Mouse (Mus musculus) kidney, embryonic 14.5 days (tissue): Measurements from ENCODE around the gene Fam198b. TPM values are rescaled to one million over a fixed set of nuclear protein-coding genes. Genes with fewer than 3 reads are reported as not detected.

Experiments
- ATAC-seq: fragments of 200-750 bp; cut with Nextera tagmentation; 2 replicates; pipeline ENCODE4 v1.8.0; 2017; ENCODE audit warnings: moderate number of reproducible peaks, mild to moderate bottlenecking, moderate TSS enrichment, moderate library complexity; ENCODE audit not compliant: low FRiP score, low TSS enrichment
- H3K27ac ChIP-seq: fragments of 300-500 bp; sonication (generic); 2 replicates; pipeline ENCODE4 v1.5.1; 2014; ENCODE audit warnings: low read depth, mild to moderate bottlenecking, low read length, moderate library complexity, mixed read lengths
- H3K27me3 ChIP-seq: fragments of 300-500 bp; sonication (generic); 2 replicates; pipeline ENCODE4 v1.6.1; 2014; ENCODE audit warnings: mild to moderate bottlenecking, low read length; ENCODE audit not compliant: control insufficient read depth, insufficient read depth
- H3K36me3 ChIP-seq: fragments of 300-500 bp; sonication (generic); 2 replicates; pipeline ENCODE4 v1.6.1; 2014; ENCODE audit warnings: low read length, mixed read lengths; ENCODE audit not compliant: control insufficient read depth, insufficient read depth
- H3K4me1 ChIP-seq: fragments of 300-500 bp; sonication (generic); 2 replicates; pipeline ENCODE4 v1.6.1; 2014; ENCODE audit warnings: low read length, mixed read lengths; ENCODE audit not compliant: control insufficient read depth, insufficient read depth
- H3K4me2 ChIP-seq: fragments of 300-500 bp; sonication (generic); replicated peaks from 2 replicates; pipeline ENCODE4 v1.6.1; 2014; ENCODE audit warnings: low read depth, mild to moderate bottlenecking, low read length
- H3K4me3 ChIP-seq: fragments of 300-500 bp; sonication (generic); 2 replicates; pipeline ENCODE4 v1.5.1; 2014; ENCODE audit warnings: mild to moderate bottlenecking, low read length
- H3K9ac ChIP-seq: fragments of 300-500 bp; sonication (generic); 2 replicates; pipeline ENCODE4 v1.6.1; 2014; ENCODE audit warnings: low read depth, mild to moderate bottlenecking, low read length, moderate library complexity
- H3K9me3 ChIP-seq: fragments of 300-500 bp; sonication (generic); 2 replicates; pipeline ENCODE4 v1.6.1; 2016; ENCODE audit warnings: low read length; ENCODE audit not compliant: control insufficient read depth
- WGBS: fragments of 180-500 bp; shearing (Covaris S2); extraction: QIAGEN DNeasy Blood & Tissue Kit; methylation state at CpG from one replicate; pipeline ENCODE4 v1.1.7; 2014; 5-methylcytosine and 5-hydroxymethylcytosine counted together
- polyA plus RNA-seq: library from polyadenylated mRNA; unstranded; fragments of >200 nt; fragmentation: Nextera tagmentation; extraction: Ambion mirVana; gene quantifications from 2 replicates; pipeline ENCODE4 v1.2.1, GENCODE M21; 2014

Fam198b gene
- polyA plus RNA-seq, 1 experiment from 2014 or later: 10.7 TPM

DNA sequence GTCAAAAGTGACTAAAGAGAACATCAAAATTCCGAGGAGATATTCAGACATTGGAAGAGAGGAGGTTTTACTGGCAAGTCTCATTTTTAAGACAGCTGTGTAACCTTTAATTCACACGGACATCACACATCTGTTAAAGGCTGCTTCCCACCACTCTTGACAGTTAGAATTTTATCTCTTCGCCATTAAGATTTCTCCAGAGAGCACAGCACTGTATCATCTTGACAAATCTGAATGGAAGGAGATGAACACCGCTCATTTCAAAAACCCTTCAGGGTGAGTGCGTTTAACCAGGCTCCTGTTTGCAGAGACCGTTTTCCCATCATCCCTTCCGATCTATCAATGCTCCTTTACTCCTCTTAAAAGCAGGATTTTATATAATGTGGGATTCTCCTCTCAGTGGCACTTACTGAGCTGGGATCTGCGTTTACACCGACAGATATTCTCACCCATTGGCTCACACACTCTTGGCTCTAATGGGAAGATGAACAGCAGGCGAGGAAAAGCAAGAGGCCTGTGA is 20.0 kb downstream of the Fam198b start:
- Histone ChIP-seq H3K4me1 (no peaks in the 10 kb centered on the region; the same call in 1 of the 2 replicates), H3K9ac (no peak overlapping the region), H3K4me2 (no peak overlapping the region), H3K27me3 (no peaks in the 10 kb centered on the region), H3K27ac (no peak overlapping the region; the same call in 1 of the 2 replicates), H3K9me3 (no peaks in the 10 kb centered on the region), H3K36me3 (no peaks in the 10 kb centered on the region), H3K4me3 (no peak overlapping the region)
- no peak for ATAC-seq
- WGBS: 64% methylated on average over 10 of the region's 10 CpGs

DNA sequence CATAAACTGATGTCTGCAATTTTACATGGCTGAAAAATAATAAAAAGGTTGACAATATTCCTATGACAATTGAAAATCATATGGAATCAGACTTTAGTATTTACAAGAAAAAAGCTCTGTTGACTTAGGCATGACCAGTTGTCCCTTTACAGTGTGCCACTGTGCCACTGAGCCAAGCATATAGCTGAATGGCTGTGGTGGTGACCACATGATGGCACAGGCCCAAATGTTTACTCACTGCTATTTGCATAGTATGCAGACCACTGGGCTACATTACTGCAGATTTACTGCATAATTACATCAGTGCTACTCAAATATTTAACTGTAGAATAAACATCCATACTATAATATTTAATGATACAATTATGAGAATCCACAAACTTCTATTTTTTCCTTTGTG is 21.1 kb downstream of the Fam198b start:
- H3K9ac ChIP-seq: no peak overlapping the region

DNA sequence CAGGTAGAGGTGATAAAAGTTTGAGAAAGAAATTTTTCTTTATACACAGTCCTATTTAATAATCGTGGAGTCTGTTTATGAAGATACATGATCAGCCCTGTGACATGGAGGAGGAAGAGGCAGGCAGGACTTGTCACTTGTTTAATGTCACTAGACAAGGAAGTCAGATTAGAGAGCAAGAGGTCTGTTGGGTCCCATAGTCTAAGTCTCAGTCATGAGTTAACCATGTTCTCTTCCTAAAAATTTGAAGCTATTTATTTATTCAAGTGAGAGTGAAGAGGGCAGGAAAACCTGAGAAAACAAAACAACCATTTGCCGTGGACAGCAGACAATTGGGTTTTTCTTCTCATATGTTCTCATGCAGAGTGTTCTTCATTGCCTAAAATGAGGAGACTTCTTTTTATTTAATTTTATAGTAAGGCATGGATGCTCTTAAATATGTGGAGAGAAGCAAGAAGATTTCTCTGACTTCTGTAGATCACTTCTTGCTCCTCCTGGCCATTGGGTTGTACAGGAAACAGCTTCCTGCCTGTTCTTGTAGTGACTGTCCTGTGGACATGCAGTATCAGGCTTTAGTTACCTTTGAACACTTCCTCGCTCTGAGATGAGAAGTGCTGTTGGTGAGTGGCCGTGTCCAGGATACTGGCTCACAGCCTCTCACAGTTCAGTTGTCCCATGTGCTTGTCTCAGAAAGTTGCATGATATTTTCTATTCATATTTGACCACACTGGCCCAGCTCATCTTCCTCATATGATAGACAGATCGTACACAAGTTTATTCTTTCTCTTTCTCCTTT is 22.1 kb downstream of the Fam198b start:
- no peak for ATAC-seq
- H3K27me3 ChIP-seq: no peaks in the 10 kb centered on the region
- no peaks in the 10 kb centered on the region for H3K9me3 ChIP-seq
- 76% methylated on average over 5 of the region's 5 CpGs for WGBS
- no peaks in the 10 kb centered on the region for H3K36me3 ChIP-seq
- no peak overlapping the region for H3K9ac ChIP-seq
- H3K4me3 ChIP-seq: no peak overlapping the region
- H3K4me2 ChIP-seq: no peak overlapping the region
- no peak overlapping the region for H3K27ac ChIP-seq
- H3K4me1 ChIP-seq: no peaks in the 10 kb centered on the region; the same call in 1 of the 2 replicates

More for the DNA sequence above, 21.1 kb downstream of the Fam198b start:
- ATAC-seq: no peak
- Histone ChIP-seq H3K36me3 (no peaks in the 10 kb centered on the region), H3K4me2 (no peak overlapping the region), H3K9me3 (no peaks in the 10 kb centered on the region), H3K4me1 (no peaks in the 10 kb centered on the region; the same call in 1 of the 2 replicates), H3K27me3 (no peaks in the 10 kb centered on the region), H3K4me3 (no peak overlapping the region), H3K27ac (no peak overlapping the region)

DNA sequence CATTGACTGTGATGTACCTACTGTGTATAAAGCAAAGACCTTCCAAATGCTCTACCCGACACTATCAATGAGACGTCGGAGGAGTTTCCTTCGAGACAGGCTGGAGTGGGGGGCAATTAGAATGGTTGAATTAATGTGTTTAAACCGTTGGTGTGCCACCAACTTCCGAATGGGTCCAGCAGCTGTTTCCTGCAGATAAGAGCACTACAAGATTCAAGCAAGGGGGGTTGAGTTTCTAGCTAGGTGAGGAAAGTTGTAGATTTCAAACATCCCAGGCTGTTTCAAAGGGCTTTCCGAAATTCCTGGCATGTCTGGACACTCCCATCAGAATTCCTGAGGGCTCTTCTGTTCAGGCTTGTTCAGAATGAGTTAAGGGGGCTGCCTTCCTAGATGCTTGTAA is 22.9 kb downstream of the Fam198b start:
- 53% methylated on average over 7 of the region's 7 CpGs for WGBS

GRCm38 (mm10) chr3:79910375-79911141 is 26.2 kb downstream of the Fam198b start:
- Histone ChIP-seq H3K4me3 (no peak overlapping the region), H3K9me3 (no peaks in the 10 kb centered on the region), H3K36me3 (no peaks in the 10 kb centered on the region), H3K27ac (no peak overlapping the region), H3K4me2 (no peak overlapping the region), H3K9ac (no peak overlapping the region), H3K4me1 (no peaks in the 10 kb centered on the region), H3K27me3 (no peaks in the 10 kb centered on the region)
- ATAC-seq: no peak
- 77% methylated on average over 10 of the region's 10 CpGs for WGBS

More for the DNA sequence above, 22.9 kb downstream of the Fam198b start:
- Histone ChIP-seq H3K4me3 (no peak overlapping the region), H3K27me3 (no peaks in the 10 kb centered on the region), H3K4me2 (no peak overlapping the region), H3K4me1 (no peaks in the 10 kb centered on the region; the same call in 1 of the 2 replicates), H3K9me3 (no peaks in the 10 kb centered on the region), H3K9ac (no peak overlapping the region), H3K36me3 (no peaks in the 10 kb centered on the region), H3K27ac (no peak overlapping the region)
- ATAC-seq: no peak

DNA sequence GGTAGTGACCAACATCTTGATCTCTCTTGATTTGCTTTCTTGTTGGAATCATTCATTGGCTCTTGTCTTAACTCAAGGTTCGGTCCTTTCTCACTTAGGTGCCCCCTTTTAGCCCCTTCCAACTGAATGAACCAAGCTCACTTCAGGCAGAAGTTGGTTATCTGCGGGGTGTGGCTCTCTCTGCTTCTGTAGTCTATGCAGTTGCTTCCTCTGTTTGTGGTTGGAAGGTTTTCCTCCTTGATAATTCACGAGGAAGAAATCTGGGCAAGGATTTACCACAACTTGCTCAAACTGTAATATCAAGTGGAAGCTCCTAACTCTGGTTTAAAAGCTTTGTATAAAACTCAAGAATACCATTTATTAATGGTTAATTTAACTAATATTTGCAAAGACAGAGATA is 26.8 kb downstream of the Fam198b start:
- H3K4me1 ChIP-seq: no peaks in the 10 kb centered on the region
- H3K27ac ChIP-seq: no peak overlapping the region
- no peak overlapping the region for H3K4me3 ChIP-seq
- WGBS: 84% methylated on average over 3 of the region's 3 CpGs
- no peaks in the 10 kb centered on the region for H3K27me3 ChIP-seq
- H3K4me2 ChIP-seq: no peak overlapping the region
- H3K36me3 ChIP-seq: no peaks in the 10 kb centered on the region
- H3K9ac ChIP-seq: no peak overlapping the region
- no peak for ATAC-seq
- H3K9me3 ChIP-seq: no peaks in the 10 kb centered on the region

DNA sequence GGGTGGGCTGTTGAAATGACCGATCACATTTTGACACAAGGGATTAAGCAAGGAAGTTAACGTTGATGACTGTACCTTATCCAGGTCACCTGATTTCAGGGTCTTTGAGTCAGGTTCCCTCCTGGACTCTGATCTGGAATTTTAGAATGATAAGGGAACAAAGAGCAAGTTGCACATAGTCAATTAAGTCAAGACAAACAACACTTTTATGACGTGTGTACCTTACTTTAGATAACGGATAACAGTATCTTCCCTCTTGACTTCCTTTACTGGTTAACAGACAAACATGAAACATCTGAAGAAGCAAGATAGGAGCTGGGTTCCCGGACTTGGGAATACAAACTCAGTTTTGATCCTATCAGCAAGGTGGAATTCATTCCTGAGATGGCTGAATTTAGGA is 29.7 kb downstream of the Fam198b start:
- H3K36me3 ChIP-seq: no peaks in the 10 kb centered on the region
- no peaks in the 10 kb centered on the region for H3K4me1 ChIP-seq
- no peak overlapping the region for H3K4me2 ChIP-seq
- H3K9ac ChIP-seq: no peak overlapping the region
- 86% methylated on average over 5 of the region's 5 CpGs for WGBS
- no peak overlapping the region for H3K4me3 ChIP-seq
- no peaks in the 10 kb centered on the region for H3K27me3 ChIP-seq
- ATAC-seq: no peak
- H3K27ac ChIP-seq: no peak overlapping the region
- H3K9me3 ChIP-seq: no peaks in the 10 kb centered on the region

GRCm38 (mm10) chr3:79916185-79916584 is 31.9 kb downstream of the Fam198b start:
- Histone ChIP-seq H3K4me3 (no peak overlapping the region), H3K9me3 (no peaks in the 10 kb centered on the region), H3K4me1 (no peaks in the 10 kb centered on the region; the same call in 1 of the 2 replicates), H3K36me3 (no peaks in the 10 kb centered on the region), H3K4me2 (no peak overlapping the region), H3K9ac (no peak overlapping the region), H3K27me3 (no peaks in the 10 kb centered on the region), H3K27ac (no peak overlapping the region)
- ATAC-seq: no peak
- 90% methylated on average over 5 of the region's 5 CpGs for WGBS

- H3K9me3 ChIP-seq: no peaks in the 10 kb centered on the region
- no peaks in the 10 kb centered on the region; the same call in 1 of the 2 replicates for H3K4me1 ChIP-seq
- no peak for ATAC-seq
- no peak overlapping the region for H3K4me3 ChIP-seq
- H3K4me2 ChIP-seq: no peak overlapping the region
- H3K9ac ChIP-seq: no peak overlapping the region
- H3K27me3 ChIP-seq: no peaks in the 10 kb centered on the region
- H3K27ac ChIP-seq: no peak overlapping the region
- no peaks in the 10 kb centered on the region for H3K36me3 ChIP-seq
These were observed 34.4 kb downstream of the Fam198b start for GRCm38 (mm10) chr3:79918761-79919160.
